8 mouse cellular contexts compared by ENCODE assay signal in genomic region chrX:95657804-95658599, GRCm38 (mm10). TPM values are rescaled to one million over a fixed set of nuclear protein-coding genes. Genes with fewer than 3 reads are reported as not detected.
A peak's percentile ranks its signal among the peaks of the same experiment; 100 is the strongest.
DNase-seq lines count a peak whose midpoint lies in the region; ATAC-seq lines count a peak whose summit lies in the region.

Gene Zc4h2 (minus strand): TSS chrX:95658509.

- WGBS in embryonic facial prominence, embryonic 13.5 days, result 23% methylated on average over 7 of the region's 7 CpGs
- 16% methylated on average over 7 of the region's 7 CpGs for WGBS in limb, embryonic 13.5 days
- WGBS in midbrain, embryonic 15.5 days, result 13% methylated on average over 7 of the region's 7 CpGs

- H3K4me3 ChIP-seq in embryonic facial prominence, embryonic 13.5 days, result peak within 1 kb of the TSS; percentile 48
- peak within 1 kb of the TSS; percentile 48 for H3K4me3 ChIP-seq in limb, embryonic 13.5 days
- H3K4me3 ChIP-seq in midbrain, embryonic 15.5 days, result peak within 1 kb of the TSS; percentile 49

- peak within 1 kb of the TSS; percentile 55 for H3K4me2 ChIP-seq in embryonic facial prominence, embryonic 13.5 days
- H3K4me2 ChIP-seq in limb, embryonic 13.5 days (replicated peaks), result peak within 1 kb of the TSS; percentile 58
- peak within 1 kb of the TSS; percentile 52 for H3K4me2 ChIP-seq in midbrain, embryonic 15.5 days

- no peaks in the 10 kb centered on the region for H3K36me3 ChIP-seq in embryonic facial prominence, embryonic 13.5 days
- no peaks in the 10 kb centered on the region for H3K36me3 ChIP-seq in limb, embryonic 13.5 days
- no peaks in the 10 kb centered on the region for H3K36me3 ChIP-seq in midbrain, embryonic 15.5 days (replicated peaks)

- no peak within 1 kb of the TSS for H3K27ac ChIP-seq in embryonic facial prominence, embryonic 13.5 days
- H3K27ac ChIP-seq in limb, embryonic 13.5 days, result no peak within 1 kb of the TSS
- peak within 1 kb of the TSS; percentile 80 for H3K27ac ChIP-seq in midbrain, embryonic 15.5 days

- H3K9ac ChIP-seq in embryonic facial prominence, embryonic 13.5 days, result peak within 1 kb of the TSS; percentile 54; the same call in 1 of the 2 replicates
- peak within 1 kb of the TSS; percentile 48; the same call in 1 of the 2 replicates for H3K9ac ChIP-seq in limb, embryonic 13.5 days
- peak within 1 kb of the TSS; percentile 56 for H3K9ac ChIP-seq in midbrain, embryonic 15.5 days

- DNase-seq in 3134 (ENCODE audit: extremely low read depth, insufficient read length, low spot score), result peak; percentile 58
- peak; percentile 77 for DNase-seq in adrenal gland, postnatal 14 days
- DNase-seq in heart, adult 9 months (ENCODE audit: low spot score in 2 of 2), result peak; percentile 74 to 82
- peak; percentile 86 for DNase-seq in kidney, adult 9 months
- peak; percentile 7 to 59 for DNase-seq in spleen, postnatal 10 days (ENCODE audit: low spot score in 2 of 2)

- H3K4me1 ChIP-seq in embryonic facial prominence, embryonic 13.5 days, result no peaks in the 10 kb centered on the region
- H3K4me1 ChIP-seq in limb, embryonic 13.5 days, result no peaks in the 10 kb centered on the region
- 0 out of 2 replicates have a peak, but pooled peaks cover 4% of the 10 kb centered on the region for H3K4me1 ChIP-seq in midbrain, embryonic 15.5 days

- H3K9me3 ChIP-seq in embryonic facial prominence, embryonic 13.5 days, result no peaks in the 10 kb centered on the region
- H3K9me3 ChIP-seq in limb, embryonic 13.5 days, result no peaks in the 10 kb centered on the region
- H3K9me3 ChIP-seq in midbrain, embryonic 15.5 days, result no peaks in the 10 kb centered on the region

- H3K27me3 ChIP-seq in embryonic facial prominence, embryonic 13.5 days, result no peaks in the 10 kb centered on the region
- H3K27me3 ChIP-seq in limb, embryonic 13.5 days, result no peaks in the 10 kb centered on the region
- H3K27me3 ChIP-seq in midbrain, embryonic 15.5 days (replicated peaks), result no peaks in the 10 kb centered on the region

- peak; percentile 93 for ATAC-seq in embryonic facial prominence, embryonic 13.5 days (ENCODE audit: insufficient number of reproducible peaks, insufficient read depth, low FRiP score, low TSS enrichment, low read depth)
- ATAC-seq in limb, embryonic 13.5 days (ENCODE audit: low FRiP score, low read depth), result peak; percentile 99
- ATAC-seq in midbrain, embryonic 15.5 days (replicated peaks), result peak; percentile 100

RNA-seq across cellular contexts. Expression of gene Zc4h2, which starts in this region (rescaled TPM):
- 3.8 and 3.9 TPM in 2 replicates for total RNA-seq in adrenal gland, postnatal 14 days (2021)
- polyA plus RNA-seq in embryonic facial prominence, embryonic 13.5 days (2015; fragmentation: Nextera tagmentation; extraction: Ambion mirVana), result 28.1 and 29.9 TPM in 2 replicates
- 32.3 and 32.7 TPM in 2 replicates for polyA plus RNA-seq in limb, embryonic 13.5 days (2015; fragmentation: Nextera tagmentation; extraction: Ambion mirVana)
- polyA plus RNA-seq in midbrain, embryonic 15.5 days (2015; fragmentation: Nextera tagmentation; extraction: Ambion mirVana), result 75.9 and 78.0 TPM in 2 replicates

Comparison
In these comparisons a context has a peak if more than half of its experiments do, and no peak if none do; other contexts are left out.
1. DNase-seq: peak in every context shown above with its lines; median percentile 86 in kidney, adult 9 months; 78 in heart, adult 9 months; 77 in adrenal gland, postnatal 14 days; 58 in 3134; 33 in spleen, postnatal 10 days.